Mouse (Mus musculus): Measurements from ENCODE around the gene Sptlc2.

DNA sequence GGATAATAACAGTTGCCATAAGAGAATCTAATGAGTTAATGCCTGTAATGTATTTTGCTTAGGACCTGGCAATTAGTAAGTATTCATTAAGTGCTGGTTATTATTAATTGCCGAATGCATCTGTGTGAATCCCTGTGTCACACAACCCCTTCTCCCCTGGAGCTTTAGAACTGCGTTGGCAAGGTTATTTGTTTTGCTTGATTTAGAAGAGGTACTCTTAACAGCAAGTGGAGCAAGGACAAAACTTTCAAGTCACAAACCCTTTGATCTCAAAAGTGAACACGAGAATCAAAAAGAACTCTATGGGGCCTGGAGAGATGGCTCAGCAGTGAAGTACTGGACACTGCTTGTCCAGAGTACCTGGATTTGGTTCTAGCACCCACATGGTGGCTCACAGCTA, 1.1 kb upstream of the Sptlc2 start:
- TF ChIP-seq CTCF (IDR thresholded peaks at IDR 0.05; ENCODE audit: borderline replicate concordance, extremely low read depth, insufficient read depth, insufficient read length) (no peak), POLR2A (IDR thresholded peaks at IDR 0.05; ENCODE audit: borderline replicate concordance, extremely low read depth, insufficient read depth, insufficient read length, poor library complexity, severe bottlenecking) (no peak)

All from brain, embryonic 14.5 days (tissue).